Mouse (Mus musculus): Measurements from ENCODE around the gene Cdk9. TPM values are rescaled to one million over a fixed set of nuclear protein-coding genes. Genes with fewer than 3 reads are reported as not detected.

Gene Cdk9
- total and polyA plus RNA-seq, 2 experiments from 2014 or later = 35.5 to 58.4 TPM

DNA sequence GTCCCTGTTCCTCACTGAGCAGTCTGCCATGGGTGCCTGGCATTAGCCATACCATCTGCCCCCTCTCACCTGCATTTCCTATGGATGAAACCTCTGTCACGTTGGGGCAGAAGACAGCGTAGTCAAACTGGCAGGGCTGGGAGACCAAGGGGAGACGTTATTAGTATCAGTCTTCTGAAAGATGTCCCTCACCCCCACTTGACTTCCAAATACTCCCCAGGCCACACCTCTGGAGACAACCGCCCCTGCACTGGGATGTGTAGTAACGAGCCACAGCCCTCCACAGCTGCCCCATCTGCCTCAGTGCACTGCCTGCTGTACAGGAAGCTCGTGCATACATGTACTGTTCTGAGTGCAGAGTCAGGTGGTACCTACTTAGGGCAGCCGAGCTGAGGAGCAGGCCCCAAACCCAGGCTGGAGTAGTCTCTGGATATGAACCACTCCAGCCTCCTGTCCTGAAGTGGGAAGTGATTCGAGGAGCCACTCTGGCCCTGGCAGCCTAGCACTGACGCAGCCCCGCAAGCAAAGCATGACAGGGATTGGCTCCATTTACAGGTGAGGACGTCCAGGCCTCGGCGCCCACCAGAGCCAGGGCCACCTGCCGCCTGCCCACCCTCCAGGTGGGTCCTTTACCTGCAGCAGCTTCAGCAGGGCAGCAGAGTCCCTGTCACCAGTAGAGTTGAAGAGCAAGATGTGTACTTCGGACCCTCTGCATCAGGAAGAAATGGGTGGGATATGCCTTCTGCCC lies 28.0 kb downstream of the Cdk9 start:
- Histone ChIP-seq H3K27me3 (ENCODE audit: control insufficient read depth, insufficient read depth, low read length) (no peaks in the 10 kb centered on the region), H3K27ac (ENCODE audit: low read depth) (no peak overlapping the region), H3K4me2 (ENCODE audit: low read depth, low read length) (no peak overlapping the region), H3K4me1 (ENCODE audit: control insufficient read depth, insufficient read depth) (peaks cover 5% of the 10 kb centered on the region; the same call in 1 of the 2 replicates), H3K9ac (replicated peaks; ENCODE audit: low read depth, low read length) (no peak overlapping the region), H3K36me3 (replicated peaks; ENCODE audit: control insufficient read depth, insufficient read depth, low read length) (peaks cover 58% of the 10 kb centered on the region), H3K9me3 (replicated peaks; ENCODE audit: control insufficient read depth, low read length) (no peaks in the 10 kb centered on the region), H3K4me3 (ENCODE audit: low read depth, low read length) (no peak overlapping the region)
- DNase-seq (ENCODE audit: low spot score) (no peak), ATAC-seq (ENCODE audit: insufficient read depth, low read depth) (no peak)
- 84% methylated on average over 15 of the region's 15 CpGs for WGBS
- TF ChIP-seq EP300 (IDR thresholded peaks at IDR 0.05; ENCODE audit: low read depth) = no peak
- TF ChIP-seq CTCF (IDR thresholded peaks at IDR 0.05; ENCODE audit: low read depth) = no peak

DNA sequence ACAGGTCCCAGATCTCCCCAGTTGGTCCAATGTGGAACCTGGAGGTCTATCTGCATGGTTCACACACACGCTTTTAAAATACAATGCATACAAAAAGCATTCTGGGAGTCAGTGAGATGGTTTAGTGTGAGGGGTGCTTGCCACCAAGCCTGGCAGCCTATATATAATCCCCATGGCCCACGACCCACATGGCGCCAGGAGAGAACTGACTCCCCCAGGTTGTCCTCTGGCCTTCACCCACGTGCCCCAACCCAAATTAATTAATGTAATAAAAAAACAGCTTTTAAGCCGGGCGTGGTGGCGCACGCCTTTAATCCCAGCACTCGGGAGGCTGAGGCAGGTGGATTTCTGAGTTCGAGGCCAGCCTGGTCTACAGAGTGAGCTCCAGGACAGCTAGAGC lies 29.2 kb downstream of the Cdk9 start:
- Histone ChIP-seq H3K4me1 (ENCODE audit: control insufficient read depth, insufficient read depth) (peaks cover 10% of the 10 kb centered on the region; the same call in 1 of the 2 replicates), H3K9me3 (replicated peaks; ENCODE audit: control insufficient read depth, low read length) (no peaks in the 10 kb centered on the region), H3K27me3 (ENCODE audit: control insufficient read depth, insufficient read depth, low read length) (no peaks in the 10 kb centered on the region), H3K9ac (replicated peaks; ENCODE audit: low read depth, low read length) (no peak overlapping the region), H3K36me3 (replicated peaks; ENCODE audit: control insufficient read depth, insufficient read depth, low read length) (peaks cover 68% of the 10 kb centered on the region), H3K27ac (ENCODE audit: low read depth) (no peak overlapping the region), H3K4me3 (ENCODE audit: low read depth, low read length) (no peak overlapping the region), H3K4me2 (ENCODE audit: low read depth, low read length) (no peak overlapping the region)
- DNase-seq (ENCODE audit: low spot score) (no peak), ATAC-seq (ENCODE audit: insufficient read depth, low read depth) (no peak)
- no peak for TF ChIP-seq CTCF (IDR thresholded peaks at IDR 0.05; ENCODE audit: low read depth)
- TF ChIP-seq EP300 (IDR thresholded peaks at IDR 0.05; ENCODE audit: low read depth) = no peak
- WGBS = 85% methylated on average over 10 of the region's 10 CpGs

GRCm38 (mm10) chr2:32682721-32683417 lies 30.0 kb downstream of the Cdk9 start:
- 75% methylated on average over 14 of the region's 14 CpGs for WGBS
- no peak overlapping the region for H3K9ac ChIP-seq (replicated peaks; ENCODE audit: low read depth, low read length)
- H3K27me3 ChIP-seq (ENCODE audit: control insufficient read depth, insufficient read depth, low read length) = no peaks in the 10 kb centered on the region
- peaks cover 11% of the 10 kb centered on the region; the same call in 1 of the 2 replicates for H3K4me1 ChIP-seq (ENCODE audit: control insufficient read depth, insufficient read depth)
- ATAC-seq (ENCODE audit: insufficient read depth, low read depth) (no peak), DNase-seq (ENCODE audit: low spot score) (no peak)
- no peaks in the 10 kb centered on the region for H3K9me3 ChIP-seq (replicated peaks; ENCODE audit: control insufficient read depth, low read length)
- no peak overlapping the region for H3K4me2 ChIP-seq (ENCODE audit: low read depth, low read length)
- peaks cover 76% of the 10 kb centered on the region for H3K36me3 ChIP-seq (replicated peaks; ENCODE audit: control insufficient read depth, insufficient read depth, low read length)
- no peak overlapping the region for H3K4me3 ChIP-seq (ENCODE audit: low read depth, low read length)
- no peak for TF ChIP-seq CTCF (IDR thresholded peaks at IDR 0.05; ENCODE audit: low read depth)
- TF ChIP-seq EP300 (IDR thresholded peaks at IDR 0.05; ENCODE audit: low read depth) = no peak
- no peak overlapping the region; the same call in 1 of the 2 replicates for H3K27ac ChIP-seq (ENCODE audit: low read depth)

GRCm38 (mm10) chr2:32681754-32682153 lies 31.1 kb downstream of the Cdk9 start:
- Histone ChIP-seq H3K27me3 (ENCODE audit: control insufficient read depth, insufficient read depth, low read length) (no peaks in the 10 kb centered on the region), H3K4me2 (ENCODE audit: low read depth, low read length) (no peak overlapping the region), H3K9me3 (replicated peaks; ENCODE audit: control insufficient read depth, low read length) (no peaks in the 10 kb centered on the region), H3K4me3 (ENCODE audit: low read depth, low read length) (no peak overlapping the region), H3K4me1 (ENCODE audit: control insufficient read depth, insufficient read depth) (peaks cover 11% of the 10 kb centered on the region; the same call in 1 of the 2 replicates), H3K9ac (replicated peaks; ENCODE audit: low read depth, low read length) (no peak overlapping the region), H3K36me3 (replicated peaks; ENCODE audit: control insufficient read depth, insufficient read depth, low read length) (peaks cover 84% of the 10 kb centered on the region), H3K27ac (ENCODE audit: low read depth) (no peak overlapping the region)
- DNase-seq (ENCODE audit: low spot score) (no peak), ATAC-seq (ENCODE audit: insufficient read depth, low read depth) (no peak)
- TF ChIP-seq EP300 (IDR thresholded peaks at IDR 0.05; ENCODE audit: low read depth) = no peak
- whole genome bisulfite sequencing = 68% methylated on average over 6 of the region's 6 CpGs

DNA sequence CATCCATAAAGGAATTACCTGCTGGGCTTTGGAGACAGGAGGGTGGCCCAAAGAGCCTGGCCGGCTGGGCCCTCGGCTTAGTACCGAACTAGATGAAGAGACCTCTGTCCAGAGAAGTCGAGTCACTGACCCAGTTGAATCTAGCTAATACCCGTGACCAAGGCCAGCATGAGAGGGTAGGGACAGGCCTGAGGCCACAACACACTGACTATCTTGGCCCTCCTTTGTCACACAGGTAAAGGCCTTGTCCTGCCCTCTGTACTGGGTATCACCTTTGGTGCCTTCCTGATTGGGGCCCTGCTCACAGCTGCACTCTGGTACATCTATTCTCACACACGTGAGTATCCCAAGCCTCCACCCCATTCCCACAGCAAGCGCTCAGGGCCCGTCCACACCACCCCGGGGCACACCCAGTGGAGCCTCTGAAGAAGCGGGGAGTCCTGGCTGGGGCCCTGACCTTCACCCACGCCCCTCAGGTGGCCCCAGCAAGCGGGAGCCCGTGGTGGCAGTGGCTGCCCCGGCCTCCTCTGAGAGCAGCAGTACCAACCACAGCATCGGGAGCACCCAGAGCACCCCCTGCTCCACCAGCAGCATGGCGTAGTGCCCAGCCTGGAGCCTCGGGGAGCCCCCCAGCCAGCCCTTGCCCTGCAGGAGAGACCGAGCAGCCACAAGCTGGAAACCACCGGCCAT lies 31.8 kb downstream of the Cdk9 start:
- H3K9ac ChIP-seq (replicated peaks; ENCODE audit: low read depth, low read length) = no peak overlapping the region

More for the DNA sequence above, 31.8 kb downstream of the Cdk9 start:
- Histone ChIP-seq H3K4me1 (ENCODE audit: control insufficient read depth, insufficient read depth) (peaks cover 11% of the 10 kb centered on the region; the same call in 1 of the 2 replicates), H3K36me3 (replicated peaks; ENCODE audit: control insufficient read depth, insufficient read depth, low read length) (peaks cover 80% of the 10 kb centered on the region), H3K4me3 (ENCODE audit: low read depth, low read length) (no peak overlapping the region), H3K27ac (ENCODE audit: low read depth) (no peak overlapping the region), H3K27me3 (ENCODE audit: control insufficient read depth, insufficient read depth, low read length) (no peaks in the 10 kb centered on the region), H3K4me2 (ENCODE audit: low read depth, low read length) (no peak overlapping the region), H3K9me3 (replicated peaks; ENCODE audit: control insufficient read depth, low read length) (no peaks in the 10 kb centered on the region)
- ATAC-seq (ENCODE audit: insufficient read depth, low read depth) = no peak
- 87% methylated on average over 19 of the region's 19 CpGs for WGBS
- no peak for DNase-seq (ENCODE audit: low spot score)
- no peak for TF ChIP-seq CTCF (IDR thresholded peaks at IDR 0.05; ENCODE audit: low read depth)
- no peak for TF ChIP-seq EP300 (IDR thresholded peaks at IDR 0.05; ENCODE audit: low read depth)

Measured in heart, postnatal 0 days (tissue).